Mouse (Mus musculus): ENCODE measurements around the gene Proser1.

GRCm38 (mm10) chr3:53417701-53418100 lies 45.8 kb upstream of the Proser1 start:
- no peak for TF ChIP-seq POLR2A (IDR thresholded peaks at IDR 0.05; ENCODE audit: low read depth, low read length)
- no peak for TF ChIP-seq CHD2 (IDR thresholded peaks at IDR 0.05; ENCODE audit: low read length)
- TF ChIP-seq CTCF (conservative IDR thresholded peaks at IDR 0.05 in 1 of 2, IDR thresholded peaks at IDR 0.05 in 1 of 2; ENCODE audit: low read depth in 2 of 2, low read length in 2 of 2): no peak
- TF ChIP-seq USF2 (conservative IDR thresholded peaks at IDR 0.05; ENCODE audit: low read depth, low read length): no peak
